Mouse (Mus musculus): ENCODE measurements around the gene Ppm1m.

Ppm1m gene

DNA sequence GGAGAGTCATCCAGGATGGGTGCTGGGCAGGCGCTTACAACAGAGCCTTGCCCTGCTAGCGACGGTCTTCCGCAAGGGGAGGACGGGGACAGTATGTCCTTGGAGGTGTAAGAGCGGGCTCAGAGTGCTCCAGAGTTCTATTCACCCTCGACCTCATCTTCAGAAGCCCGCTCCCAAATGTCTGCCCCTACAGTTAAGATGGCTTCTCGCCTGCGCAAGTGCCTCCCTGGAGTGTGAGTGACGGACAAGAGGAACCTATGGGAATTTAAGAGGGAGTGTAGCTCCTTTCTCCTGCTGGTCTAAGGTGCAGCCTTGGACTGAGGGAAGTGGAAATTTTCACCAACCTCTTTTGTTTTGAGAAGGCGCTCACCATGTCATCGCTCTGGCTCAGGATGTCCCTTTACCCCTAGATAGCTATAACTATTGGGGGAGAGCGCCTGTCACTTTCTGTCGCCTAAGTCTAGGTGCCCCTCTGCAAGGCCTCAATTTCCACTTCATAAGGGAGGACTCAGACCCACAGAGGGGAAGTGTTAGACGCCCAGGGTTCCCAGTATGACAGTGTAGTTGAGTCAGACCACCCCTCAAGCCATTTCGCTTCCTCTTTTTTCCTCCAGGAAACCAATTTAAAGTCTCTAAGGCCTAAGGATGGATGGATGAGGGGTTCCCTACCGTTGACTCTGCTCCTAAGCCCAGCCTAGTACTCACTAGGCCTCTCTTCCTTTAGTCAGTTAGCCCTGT lies at the start of gene Ppm1m:
TSS of gene Ppm1m (minus strand) at position 212 of the 738 bp plus-strand sequence.
- no peak for DNase-seq (ENCODE audit: low read depth, low spot score)

DNA sequence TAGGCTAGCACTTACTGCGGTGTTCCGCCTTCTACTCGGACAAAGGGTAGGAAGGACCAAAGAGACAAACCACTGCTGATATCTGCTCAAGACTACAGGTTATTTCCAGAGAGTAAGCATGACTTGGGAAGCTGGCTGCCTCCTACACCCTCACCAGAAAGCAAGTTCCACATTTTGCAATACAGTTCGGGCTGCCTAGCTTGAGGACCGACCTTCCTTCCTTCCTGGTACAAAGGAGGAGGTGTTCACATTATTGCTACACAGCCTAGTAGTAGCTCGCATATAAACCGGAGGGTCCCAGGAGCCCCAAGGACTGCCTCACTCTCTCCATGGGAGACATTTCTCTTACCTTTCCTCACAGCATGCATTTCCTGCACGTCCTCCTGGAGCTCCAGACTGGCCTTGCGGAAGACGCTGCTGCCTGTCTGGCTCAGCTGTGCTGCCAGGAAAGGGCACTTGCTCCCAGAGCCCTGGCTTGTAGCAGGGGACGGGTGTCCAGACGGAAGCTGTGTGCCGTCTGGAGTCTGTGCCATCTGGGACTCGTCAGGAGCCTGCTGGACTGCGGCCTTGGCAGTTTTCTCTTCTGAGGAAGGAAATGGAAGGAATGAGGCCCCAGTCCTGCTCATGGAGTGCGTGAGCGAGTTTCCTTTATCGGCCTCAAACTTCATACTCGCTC lies 43.4 kb upstream of the Ppm1m start:
- DNase-seq (ENCODE audit: low read depth, low spot score), result no peak

DNA sequence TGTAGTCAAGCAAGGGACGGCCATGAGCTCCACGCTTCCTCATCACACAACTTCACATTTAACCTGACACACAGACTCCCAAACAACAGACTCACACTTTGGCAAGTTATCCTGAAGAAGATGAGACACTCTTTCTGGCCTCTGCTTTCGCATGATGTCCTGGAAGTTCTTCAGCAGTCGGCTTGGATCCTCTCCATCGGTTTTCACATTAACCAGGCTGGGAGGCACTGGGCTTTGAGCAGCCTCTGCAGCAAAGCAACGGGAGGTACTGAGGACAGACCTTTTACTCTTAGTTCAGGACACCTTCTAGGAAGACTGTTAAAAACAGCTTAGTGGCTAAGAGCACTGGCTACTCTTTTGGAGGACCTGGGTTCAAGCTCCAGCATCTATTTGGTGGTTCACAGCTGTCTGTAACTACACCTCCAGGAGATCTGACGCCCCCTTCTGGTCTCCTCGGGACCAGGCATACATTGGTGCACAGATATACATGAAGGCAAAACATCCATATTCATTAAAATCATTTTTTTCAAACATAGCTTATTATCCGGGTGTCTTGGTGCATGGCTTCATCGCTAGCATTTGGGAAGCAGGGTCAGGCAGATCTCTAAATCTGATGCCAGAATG lies 42.1 kb upstream of the Ppm1m start:
- DNase-seq (ENCODE audit: low read depth, low spot score), result no peak

- no peak for DNase-seq (ENCODE audit: low read depth, low spot score)
Observed at GRCm38 (mm10) chr9:106237878-106238277, 38.3 kb upstream of the Ppm1m start.

DNA sequence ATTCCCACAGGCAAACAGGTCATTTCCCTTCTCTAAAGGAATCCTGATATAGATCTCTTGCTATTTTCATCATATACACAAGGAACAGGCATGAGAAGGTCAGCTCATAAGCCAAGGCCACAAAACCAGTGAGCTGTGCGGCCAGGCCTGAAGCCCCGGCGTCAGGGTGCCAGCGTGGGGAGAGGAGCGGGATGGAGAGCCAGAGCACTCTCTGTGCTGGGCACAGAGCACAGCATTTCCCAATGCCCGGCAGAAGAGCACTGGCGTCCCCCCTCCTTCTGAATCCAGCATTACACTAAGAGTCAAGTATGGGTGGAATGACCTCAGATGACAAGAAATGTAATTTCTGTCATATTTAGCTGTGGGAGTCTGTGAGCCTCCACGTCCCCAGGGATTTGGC lies 37.9 kb upstream of the Ppm1m start:
- DNase-seq (ENCODE audit: low read depth, low spot score), result no peak

DNA sequence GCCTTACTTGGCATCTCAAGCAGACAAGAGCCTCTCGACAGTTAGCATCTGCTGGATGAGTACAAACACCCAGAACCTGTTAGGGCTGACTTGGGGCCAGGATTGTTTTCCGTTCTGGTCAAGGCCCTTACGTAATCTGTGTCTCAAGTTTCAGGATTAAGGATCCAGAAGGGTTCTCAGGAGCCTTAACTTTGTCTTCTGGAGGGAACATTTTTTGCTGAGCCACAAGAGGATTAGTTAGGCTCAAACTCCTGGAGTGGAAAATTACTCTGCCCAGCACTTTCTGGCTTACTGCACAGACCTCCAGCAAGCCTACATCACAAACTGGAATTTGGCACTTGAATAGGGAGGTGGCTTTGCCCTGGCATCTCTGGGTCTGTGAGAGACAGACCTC lies 37.3 kb upstream of the Ppm1m start:
- no peak for DNase-seq (ENCODE audit: low read depth, low spot score)

DNA sequence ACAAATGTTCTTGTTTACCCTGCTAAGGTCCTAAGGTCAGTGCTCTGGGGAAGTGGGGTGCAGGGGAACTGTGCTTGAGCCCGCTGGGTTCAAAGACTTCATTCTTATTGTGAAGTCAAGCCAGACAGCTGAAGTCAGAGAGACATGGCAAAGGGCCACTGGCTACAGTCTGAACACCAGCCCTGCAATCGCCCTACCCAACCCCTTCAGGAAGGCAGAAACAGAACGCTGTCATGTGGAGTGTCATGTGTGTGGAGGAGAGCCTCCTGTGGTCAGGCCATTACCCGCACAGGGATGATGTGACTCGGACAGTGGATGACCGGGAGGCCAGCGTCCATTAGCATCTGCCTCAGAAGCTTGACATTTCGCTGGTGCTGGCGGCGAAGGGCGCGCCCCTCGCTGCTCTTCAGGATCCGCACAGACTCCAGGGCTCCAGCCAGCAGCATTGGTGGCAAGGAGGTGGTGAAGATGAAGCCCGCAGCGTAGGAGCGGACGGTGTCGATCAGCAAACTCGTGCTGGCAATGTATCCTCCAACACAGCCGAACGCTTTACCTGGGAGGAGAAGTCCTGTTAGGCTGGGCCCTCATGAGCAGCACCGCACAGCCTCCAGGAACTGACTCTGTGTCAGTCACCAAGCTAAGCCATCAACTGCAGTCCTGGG lies 36.7 kb upstream of the Ppm1m start:
- no peak for DNase-seq (ENCODE audit: low read depth, low spot score)

DNA sequence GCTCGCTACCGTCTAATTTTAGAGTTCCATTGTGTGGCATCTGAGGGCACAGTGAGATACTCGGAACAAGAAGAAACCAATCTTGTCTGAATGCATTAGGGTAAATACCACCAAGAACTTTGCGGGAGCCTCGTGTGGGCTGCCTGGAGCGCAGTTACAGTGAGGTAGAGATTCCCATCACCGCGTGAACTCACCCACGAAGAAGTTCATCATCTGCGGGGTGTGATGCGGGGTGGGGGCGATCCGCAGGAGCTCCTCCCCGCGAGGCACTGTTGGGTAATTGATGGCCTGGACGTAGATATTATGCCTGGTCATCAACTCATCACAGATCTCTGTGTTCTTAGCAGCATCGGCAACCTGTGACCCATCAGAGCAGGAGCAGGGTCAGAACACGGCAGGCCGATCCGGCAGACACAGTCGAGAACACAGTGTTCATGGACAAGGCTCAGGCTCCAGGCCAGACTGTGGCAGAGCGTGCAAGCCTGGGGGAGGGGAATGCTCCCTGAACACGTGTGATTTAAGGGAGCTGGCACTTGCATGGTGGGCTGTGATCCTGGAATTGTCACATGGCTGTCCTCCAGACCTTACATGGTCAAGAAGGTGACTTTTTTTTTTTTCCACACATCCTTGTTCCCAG lies 35.8 kb upstream of the Ppm1m start:
- no peak for DNase-seq (ENCODE audit: low read depth, low spot score)

DNA sequence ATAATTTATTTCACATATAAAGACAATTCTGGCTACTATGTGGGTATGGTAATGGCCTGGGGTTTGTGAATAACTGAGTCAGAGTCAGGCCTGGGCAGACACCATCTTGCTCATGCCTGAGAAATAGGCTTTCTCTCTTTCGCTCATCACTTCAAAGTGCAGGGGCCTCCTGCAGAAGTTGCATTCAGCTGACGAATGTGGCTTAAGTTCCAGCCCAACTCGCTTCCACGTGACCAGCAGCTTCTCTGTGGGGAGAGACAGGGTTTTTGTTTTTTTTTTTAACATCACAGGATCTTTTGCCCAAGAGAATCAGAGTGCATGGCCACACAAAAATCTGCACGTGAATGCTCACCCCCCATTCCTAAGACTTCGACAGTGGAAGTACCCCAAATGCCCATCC lies 34.4 kb upstream of the Ppm1m start:
- no peak for DNase-seq (ENCODE audit: low read depth, low spot score)

DNA sequence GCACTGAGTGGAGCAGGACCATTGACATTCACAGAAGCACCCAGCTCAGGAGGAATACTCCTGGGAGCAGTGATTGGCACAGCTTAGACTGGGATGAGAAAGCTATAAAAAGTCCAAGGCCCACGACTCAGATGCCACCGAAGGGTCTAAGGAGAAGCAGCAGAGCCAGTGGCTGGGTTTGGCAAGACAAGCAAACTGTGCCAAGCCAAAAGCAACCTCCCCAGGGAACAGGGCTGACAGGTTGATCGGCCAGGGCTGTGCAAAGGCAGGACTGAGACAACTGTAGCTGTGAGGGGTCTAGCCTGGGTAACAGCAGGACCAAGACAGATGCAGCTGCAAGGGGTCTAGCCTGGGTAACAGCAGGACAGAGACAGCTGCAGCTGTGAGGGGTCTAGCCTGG lies 33.4 kb upstream of the Ppm1m start:
- DNase-seq (ENCODE audit: low read depth, low spot score), result no peak

GRCm38 (mm10) chr9:106231816-106232215 lies 32.3 kb upstream of the Ppm1m start:
- no peak for DNase-seq (ENCODE audit: low read depth, low spot score)

DNA sequence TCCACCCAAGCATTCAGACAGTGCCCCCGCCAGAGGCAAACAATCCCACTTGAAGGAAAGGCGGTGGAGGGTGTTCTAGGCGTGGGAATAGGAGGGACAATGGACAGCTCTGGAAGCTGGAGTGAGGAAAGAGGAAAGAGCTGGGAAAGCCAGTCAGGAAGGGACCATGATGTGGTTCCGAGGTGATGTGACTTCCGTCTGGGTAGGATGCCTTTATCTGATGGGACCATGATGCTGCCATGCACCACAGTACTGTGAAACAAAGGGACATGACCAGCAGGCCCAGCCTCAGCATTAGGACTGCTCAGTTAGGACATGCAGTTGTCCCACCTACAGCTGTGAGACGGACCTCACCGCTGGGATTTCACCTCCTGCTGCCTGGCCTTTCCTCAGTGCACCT lies 31.7 kb upstream of the Ppm1m start:
- DNase-seq (ENCODE audit: low read depth, low spot score), result no peak

DNA sequence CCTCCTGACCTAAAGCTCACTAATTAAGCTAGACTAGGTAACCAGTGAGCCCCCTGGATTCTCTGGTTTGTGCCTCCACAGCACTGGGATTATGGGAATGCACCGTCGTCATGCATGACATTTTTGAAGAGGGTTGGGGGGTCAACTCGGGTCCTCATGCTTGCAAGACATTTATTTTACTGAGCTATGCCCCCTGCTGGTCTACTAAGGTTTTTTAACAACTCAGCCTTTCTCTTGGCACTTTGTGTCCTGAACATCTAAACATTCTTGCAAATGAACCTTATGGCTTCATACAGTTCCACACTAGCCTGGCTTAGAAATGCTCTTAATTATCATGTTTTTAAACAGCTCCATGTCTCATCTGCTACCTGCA lies 31.2 kb upstream of the Ppm1m start:
- no peak for DNase-seq (ENCODE audit: low read depth, low spot score)

- no peak for DNase-seq (ENCODE audit: low read depth, low spot score)
Observed at GRCm38 (mm10) chr9:106230051-106230733, 30.6 kb upstream of the Ppm1m start.

- no peak for DNase-seq (ENCODE audit: low read depth, low spot score)
Observed at GRCm38 (mm10) chr9:106227790-106228429, 28.4 kb upstream of the Ppm1m start.

DNA sequence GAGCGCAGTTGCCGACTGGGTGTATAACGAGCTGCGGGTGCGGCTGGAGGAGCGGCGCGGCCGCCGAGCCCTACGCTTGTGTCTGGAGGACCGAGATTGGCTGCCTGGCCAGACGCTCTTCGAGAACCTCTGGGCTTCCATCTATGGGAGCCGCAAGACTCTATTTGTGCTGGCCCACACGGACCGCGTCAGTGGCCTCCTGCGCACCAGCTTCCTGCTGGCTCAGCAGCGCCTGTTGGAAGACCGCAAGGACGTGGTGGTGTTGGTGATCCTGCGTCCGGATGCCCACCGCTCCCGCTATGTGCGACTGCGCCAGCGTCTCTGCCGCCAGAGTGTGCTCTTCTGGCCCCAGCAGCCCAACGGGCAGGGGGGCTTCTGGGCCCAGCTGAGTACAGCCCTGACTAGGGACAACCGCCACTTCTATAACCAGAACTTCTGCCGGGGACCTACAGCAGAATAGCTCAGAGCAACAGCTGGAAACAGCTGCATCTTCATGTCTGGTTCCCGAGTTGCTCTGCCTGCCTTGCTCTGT lies 26.7 kb upstream of the Ppm1m start:
- DNase-seq (ENCODE audit: low read depth, low spot score), result no peak

- DNase-seq (ENCODE audit: low read depth, low spot score), result no peak
Observed at GRCm38 (mm10) chr9:106225469-106226150, 26.1 kb upstream of the Ppm1m start.

DNA sequence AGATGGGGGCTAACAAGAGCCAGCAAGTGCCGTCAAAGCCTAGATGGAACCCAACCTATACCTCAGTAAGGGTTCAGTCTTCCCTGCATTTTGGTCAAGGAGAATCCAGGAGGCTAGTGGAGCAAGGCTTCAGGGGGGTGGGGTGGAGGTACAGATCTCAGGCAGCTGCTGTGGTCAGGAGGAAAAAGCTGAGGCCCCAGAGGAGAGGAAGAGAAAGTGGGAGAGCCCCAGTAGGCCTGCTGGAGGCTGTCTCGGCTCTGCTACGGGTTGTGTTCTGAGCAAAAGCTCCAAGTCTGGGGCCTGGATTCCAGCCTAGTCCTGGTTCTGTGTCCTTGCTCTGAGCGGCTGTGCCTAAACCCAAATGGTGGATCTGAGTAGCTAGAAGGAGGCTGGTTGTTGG lies 23.4 kb upstream of the Ppm1m start:
- DNase-seq (ENCODE audit: low read depth, low spot score), result no peak

- DNase-seq (ENCODE audit: low read depth, low spot score), result no peak
Observed at GRCm38 (mm10) chr9:106222261-106222851, 22.8 kb upstream of the Ppm1m start, which contains the start of gene Tlr9. Tlr9 (plus strand) TSS chr9:106222598.

Measured in WW6 (cell line).